Mouse (Mus musculus) stomach, postnatal 0 days (tissue): ENCODE results near the gene Dph7. TPM values are rescaled to one million over a fixed set of nuclear protein-coding genes. Genes with fewer than 3 reads are reported as not detected.

Experiments used
- ATAC-seq: fragments of 200-750 bp; cut with Nextera tagmentation; 2 replicates; pipeline ENCODE4 v1.8.0; 2017; ENCODE audit not compliant: low FRiP score, low TSS enrichment
- DNase-seq: peaks from one replicate; pipeline ENCODE4 v3.0.0-alpha.2; 2016; ENCODE audit warnings: low spot score
- H3K27ac ChIP-seq: fragments of 300-500 bp; sonication (generic); replicated peaks from 2 replicates; pipeline ENCODE4 v1.5.1; 2014; ENCODE audit warnings: mild to moderate bottlenecking, control low read depth
- H3K27me3 ChIP-seq: fragments of 300-500 bp; sonication (generic); 2 replicates; pipeline ENCODE4 v1.6.1; 2014; ENCODE audit warnings: low read length; ENCODE audit not compliant: control insufficient read depth, insufficient read depth
- H3K36me3 ChIP-seq: fragments of 300-500 bp; sonication (generic); 2 replicates; pipeline ENCODE4 v1.6.1; 2014; ENCODE audit warnings: low read length, mixed read lengths; ENCODE audit not compliant: control insufficient read depth, insufficient read depth
- H3K4me1 ChIP-seq: fragments of 300-500 bp; sonication (generic); replicated peaks from 2 replicates; pipeline ENCODE4 v1.6.1; 2014; ENCODE audit warnings: antibody characterized with exemption; ENCODE audit not compliant: control insufficient read depth, insufficient read depth
- H3K4me2 ChIP-seq: fragments of 300-500 bp; sonication (generic); replicated peaks from 2 replicates; pipeline ENCODE4 v1.6.1; 2014; ENCODE audit warnings: low read depth, mild to moderate bottlenecking, control low read depth, moderate library complexity
- H3K4me3 ChIP-seq: fragments of 300-500 bp; sonication (generic); 2 replicates; pipeline ENCODE4 v1.5.1; 2014; ENCODE audit warnings: low read depth, low read length, control low read depth
- H3K9ac ChIP-seq: fragments of 300-500 bp; sonication (generic); 2 replicates; pipeline ENCODE4 v1.6.1; 2014; ENCODE audit warnings: mild to moderate bottlenecking, low read length, control low read depth, mixed read lengths
- H3K9me3 ChIP-seq: fragments of 300-500 bp; sonication (generic); 2 replicates; pipeline ENCODE4 v1.6.1; 2016; ENCODE audit warnings: low read length; ENCODE audit not compliant: control insufficient read depth
- CTCF ChIP-seq: IDR thresholded peaks from 2 replicates; pipeline ENCODE4 v1.5.1; 2016; ENCODE audit warnings: antibody characterized with exemption, low read depth, mild to moderate bottlenecking, moderate library complexity
- EP300 ChIP-seq: optimal IDR thresholded peaks from 2 replicates; pipeline ENCODE3; 2016; ENCODE audit warnings: antibody characterized with exemption
- WGBS: fragments of 180-500 bp; shearing (Covaris S2); extraction: QIAGEN DNeasy Blood & Tissue Kit; methylation state at CpG from one replicate; pipeline ENCODE4 v1.1.7; 2014; 5-methylcytosine and 5-hydroxymethylcytosine counted together
- polyA plus RNA-seq: library from polyadenylated mRNA; unstranded; fragments of >200 nt; fragmentation: Nextera tagmentation; extraction: Ambion mirVana; gene quantifications from 2 replicates; pipeline ENCODE4 v1.2.1, GENCODE M21; 2015

Gene Dph7
- polyA plus RNA-seq, 1 experiment from 2014 or later = 12.1 TPM

GRCm38 (mm10) chr2:24923561-24923960 lies 38.6 kb upstream of the Dph7 start:
- 43% methylated on average over 2 of the region's 2 CpGs for WGBS
- Histone ChIP-seq H3K4me3 (no peak overlapping the region), H3K4me1 (no peaks in the 10 kb centered on the region), H3K4me2 (no peak overlapping the region), H3K36me3 (peaks cover 3% of the 10 kb centered on the region), H3K9me3 (no peaks in the 10 kb centered on the region), H3K9ac (no peak overlapping the region), H3K27ac (no peak overlapping the region), H3K27me3 (no peaks in the 10 kb centered on the region)
- ATAC-seq = no peak
- TF ChIP-seq CTCF (peak; percentile 74), EP300 (no peak)
- DNase-seq = no peak

GRCm38 (mm10) chr2:24925284-24925683 lies 36.9 kb upstream of the Dph7 start:
- TF ChIP-seq CTCF = no peak
- no peak for TF ChIP-seq EP300
- Histone ChIP-seq H3K4me3 (no peak overlapping the region), H3K4me2 (no peak overlapping the region), H3K36me3 (peaks cover 3% of the 10 kb centered on the region), H3K27me3 (no peaks in the 10 kb centered on the region), H3K4me1 (no peaks in the 10 kb centered on the region), H3K27ac (0 out of 2 replicates have a peak overlapping the region, but pooled peaks have one; percentile 8), H3K9ac (no peak overlapping the region), H3K9me3 (no peaks in the 10 kb centered on the region)
- WGBS = 71% methylated on average over 8 of the region's 8 CpGs
- DNase-seq (no peak), ATAC-seq (no peak)

GRCm38 (mm10) chr2:24926345-24926964 lies 35.7 kb upstream of the Dph7 start:
- peak overlapping the region; percentile 80 for H3K27ac ChIP-seq

GRCm38 (mm10) chr2:24926965-24927358 lies 35.2 kb upstream of the Dph7 start:
- Histone ChIP-seq H3K4me1 (no peaks in the 10 kb centered on the region), H3K9ac (no peak overlapping the region), H3K4me3 (no peak overlapping the region), H3K36me3 (peaks cover 3% of the 10 kb centered on the region), H3K4me2 (no peak overlapping the region), H3K27me3 (no peaks in the 10 kb centered on the region), H3K27ac (peak overlapping the region; percentile 80; the same call in 1 of the 2 replicates), H3K9me3 (no peaks in the 10 kb centered on the region)
- whole genome bisulfite sequencing = 50% methylated on average over 7 of the region's 7 CpGs
- TF ChIP-seq EP300 = no peak
- no peak for TF ChIP-seq CTCF
- DNase-seq = no peak
- ATAC-seq = no peak

More at GRCm38 (mm10) chr2:24926345-24926964, 35.7 kb upstream of the Dph7 start:
- H3K9me3 ChIP-seq = no peaks in the 10 kb centered on the region
- ATAC-seq (no peak), DNase-seq (no peak)
- no peak overlapping the region for H3K4me2 ChIP-seq
- no peak overlapping the region for H3K4me3 ChIP-seq
- TF ChIP-seq CTCF = no peak
- TF ChIP-seq EP300 = no peak
- H3K4me1 ChIP-seq = no peaks in the 10 kb centered on the region
- H3K27me3 ChIP-seq = no peaks in the 10 kb centered on the region
- peaks cover 3% of the 10 kb centered on the region for H3K36me3 ChIP-seq
- 77% methylated on average over 9 of the region's 9 CpGs for WGBS
- no peak overlapping the region for H3K9ac ChIP-seq

- no peaks in the 10 kb centered on the region for H3K9me3 ChIP-seq
- 38% methylated on average over 4 of the region's 4 CpGs for WGBS
- H3K27me3 ChIP-seq = no peaks in the 10 kb centered on the region
- no peaks in the 10 kb centered on the region for H3K4me1 ChIP-seq
- H3K27ac ChIP-seq = peak overlapping the region; percentile 80
- ATAC-seq (peak; percentile 91), DNase-seq (peak; percentile 88)
- TF ChIP-seq EP300 (no peak), CTCF (no peak)
- H3K4me3 ChIP-seq = no peak overlapping the region
- H3K4me2 ChIP-seq = no peak overlapping the region; the same call in 1 of the 2 replicates
- peaks cover 3% of the 10 kb centered on the region for H3K36me3 ChIP-seq
- H3K9ac ChIP-seq = no peak overlapping the region
Measured at GRCm38 (mm10) chr2:24927810-24928479, 34.3 kb upstream of the Dph7 start.

- TF ChIP-seq CTCF (peak; percentile 32; the same call in 1 of the 2 replicates), EP300 (no peak)
- H3K4me2 ChIP-seq = no peak overlapping the region
- no peak overlapping the region for H3K9ac ChIP-seq
- ATAC-seq = peak; percentile 75
- no peaks in the 10 kb centered on the region for H3K9me3 ChIP-seq
- H3K36me3 ChIP-seq = peaks cover 3% of the 10 kb centered on the region
- H3K27me3 ChIP-seq = no peaks in the 10 kb centered on the region
- WGBS = 35% methylated on average over 2 of the region's 2 CpGs
- H3K4me3 ChIP-seq = no peak overlapping the region
- peak; percentile 71 for DNase-seq
- peak overlapping the region; percentile 79; the same call in 1 of the 2 replicates for H3K27ac ChIP-seq
- H3K4me1 ChIP-seq = no peaks in the 10 kb centered on the region
Measured at GRCm38 (mm10) chr2:24929119-24929518, 33.1 kb upstream of the Dph7 start.
